Mouse (Mus musculus): Measurements from ENCODE around the gene Gm20219. TPM values are rescaled to one million over a fixed set of nuclear protein-coding genes. Genes with fewer than 3 reads are reported as not detected.

Gene Gm20219
- polyA plus RNA-seq, 1 experiment, result 0.28 TPM

Other genes starting within 250 kb of the Gm20219 start
- 31.3 TPM for gene Kdm4b, start 228.3 kb downstream of the Gm20219 start, polyA plus RNA-seq (2012; fragmentation: generic; extraction: Trizol)
- 116 TPM for gene Ptprs, start 77.9 kb downstream of the Gm20219 start, polyA plus RNA-seq (2012; fragmentation: generic; extraction: Trizol)
- not detected for gene Znrf4, start 42.0 kb downstream of the Gm20219 start, polyA plus RNA-seq (2012; fragmentation: generic; extraction: Trizol)
- gene Safb2, start 30.2 kb upstream of the Gm20219 start, polyA plus RNA-seq (2012; fragmentation: generic; extraction: Trizol), result 35.3 TPM
- gene Safb, start 30.4 kb upstream of the Gm20219 start, polyA plus RNA-seq (2012; fragmentation: generic; extraction: Trizol), result 58.9 TPM
- 587 TPM for gene 2410015M20Rik, start 55.4 kb upstream of the Gm20219 start, polyA plus RNA-seq (2012; fragmentation: generic; extraction: Trizol)
- gene Rpl36, start 59.0 kb upstream of the Gm20219 start, polyA plus RNA-seq (2012; fragmentation: generic; extraction: Trizol), result 3,746 TPM
- 278 TPM for gene Lonp1, start 72.5 kb upstream of the Gm20219 start, polyA plus RNA-seq (2012; fragmentation: generic; extraction: Trizol)
- gene Catsperd, start 73.8 kb upstream of the Gm20219 start, polyA plus RNA-seq (2012; fragmentation: generic; extraction: Trizol), result 0.16 TPM
- gene Ranbp3, start 118.9 kb upstream of the Gm20219 start, polyA plus RNA-seq (2012; fragmentation: generic; extraction: Trizol), result 70.0 TPM
- 469 TPM for gene Ndufa11, start 163.4 kb upstream of the Gm20219 start, polyA plus RNA-seq (2012; fragmentation: generic; extraction: Trizol)
- 6.5 TPM for gene Vmac, start 163.6 kb upstream of the Gm20219 start, polyA plus RNA-seq (2012; fragmentation: generic; extraction: Trizol)
- 0.78 TPM for gene Nrtn, start 203.1 kb upstream of the Gm20219 start, polyA plus RNA-seq (2012; fragmentation: generic; extraction: Trizol)
- 38.7 TPM for gene Dus3l, start 210.4 kb upstream of the Gm20219 start, polyA plus RNA-seq (2012; fragmentation: generic; extraction: Trizol)
- 0.16 TPM for gene Prr22, start 215.9 kb upstream of the Gm20219 start, polyA plus RNA-seq (2012; fragmentation: generic; extraction: Trizol)